Mouse (Mus musculus) bone marrow, adult 2 months (tissue): Measurements from ENCODE around the gene Nudt22. TPM values are rescaled to one million over a fixed set of nuclear protein-coding genes. Genes with fewer than 3 reads are reported as not detected.

Experiments
- H3K27ac ChIP-seq: fragments of 200-500 bp; 2 replicates; pipeline ENCODE4 v1.5.1; 2012; ENCODE audit warnings: low read depth, mild to moderate bottlenecking, control low read depth, inconsistent platforms, low read length; ENCODE audit not compliant: control insufficient read depth, poor library complexity, insufficient read depth
- H3K4me1 ChIP-seq: fragments of 200-500 bp; 2 replicates; pipeline ENCODE4 v1.6.1; 2011; ENCODE audit warnings: low read length; ENCODE audit not compliant: control insufficient read depth, insufficient read depth
- H3K4me3 ChIP-seq: fragments of 200-500 bp; replicated peaks from 2 replicates; pipeline ENCODE3; 2011; ENCODE audit warnings: mild to moderate bottlenecking, low read depth, low read length, control low read depth; ENCODE audit not compliant: control insufficient read depth
- CTCF ChIP-seq: fragments of 200-500 bp; IDR thresholded peaks from 2 replicates; pipeline ENCODE4 v1.5.1; 2011; ENCODE audit warnings: low read length, control low read depth; ENCODE audit not compliant: control insufficient read depth, insufficient read depth
- POLR2A ChIP-seq: fragments of 200-500 bp; IDR thresholded peaks from 2 replicates; pipeline ENCODE4 v1.6.1; 2011; ENCODE audit warnings: low read depth, mild to moderate bottlenecking, control low read depth, low read length, borderline replicate concordance; ENCODE audit not compliant: control insufficient read depth
- WGBS: fragments of 180-500 bp; shearing (Covaris S2); methylation state at CpG from one replicate; pipeline ENCODE4 v1.1.7; 2018; 5-methylcytosine and 5-hydroxymethylcytosine counted together
- polyA plus RNA-seq: library from polyadenylated mRNA; stranded (reverse); fragments of >200 nt; gene quantifications from 2 replicates; pipeline ENCODE4 v1.2.4, GENCODE M21; 2011; ENCODE audit warnings: low replicate concordance; ENCODE audit not compliant: missing spikeins, insufficient read depth, insufficient read length

Nudt22 gene
- 13.2 and 20.7 TPM in 2 replicates for polyA plus RNA-seq

DNA sequence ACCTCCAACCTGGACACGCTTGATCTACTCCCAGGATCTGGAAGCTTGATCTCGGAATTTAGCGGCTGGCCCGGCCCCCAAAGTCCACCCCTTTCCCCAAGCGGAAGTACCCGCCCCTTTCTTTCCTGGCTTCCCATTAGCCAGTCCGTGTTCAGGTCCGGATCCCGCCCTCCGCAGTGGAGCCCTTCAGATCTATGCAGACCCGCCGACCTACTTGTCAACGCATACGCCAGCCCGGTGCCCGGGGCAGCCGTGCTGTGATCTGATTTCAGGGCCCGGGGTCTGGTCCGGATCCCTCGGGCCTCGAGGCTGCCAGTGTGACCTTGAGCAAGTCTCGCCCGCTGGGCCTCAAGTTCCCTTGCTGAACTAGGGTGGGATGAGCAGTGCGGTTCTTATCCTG, at the start of gene Nudt22, which contains the start of gene Trpt1:
Nudt22 (minus strand) TSS at position 112 of the 400 bp plus-strand sequence.
Trpt1 (plus strand) TSS at position 126 of the 400 bp plus-strand sequence.
- H3K4me1 ChIP-seq: peaks cover 3% of the 10 kb centered on the region
- peak within 1 kb of the TSS; percentile 14 for H3K27ac ChIP-seq
- no peak for TF ChIP-seq CTCF
- TF ChIP-seq POLR2A: peak; percentile 47; the same call in 1 of the 2 replicates
- H3K4me3 ChIP-seq: peak within 1 kb of the TSS; percentile 67
- WGBS: 1% methylated on average over 24 of the region's 24 CpGs

DNA sequence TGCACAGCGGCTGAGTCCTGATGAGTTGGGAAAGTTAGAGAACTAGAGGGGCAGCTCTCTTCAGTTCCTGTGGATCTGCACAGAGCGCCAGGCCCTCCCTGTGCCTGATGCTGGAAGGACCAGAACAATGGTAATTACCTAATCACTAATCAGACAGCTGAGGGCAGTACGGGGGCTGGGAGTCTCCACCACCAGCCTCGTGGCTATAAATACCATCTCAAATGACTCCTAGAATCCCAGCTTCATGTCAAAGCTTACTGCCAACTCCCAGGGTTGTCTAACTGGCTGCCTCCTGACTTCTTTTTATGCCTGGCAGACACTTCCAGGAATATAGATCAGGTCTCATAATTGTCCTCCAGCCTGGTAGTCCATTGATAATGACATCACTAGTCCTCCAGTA, 48.8 kb upstream of the Nudt22 start:
- Histone ChIP-seq H3K27ac (no peak overlapping the region), H3K4me3 (no peak overlapping the region), H3K4me1 (peaks cover 3% of the 10 kb centered on the region)
- WGBS: 67% methylated on average over 4 of the region's 4 CpGs
- TF ChIP-seq CTCF (no peak), POLR2A (no peak)

DNA sequence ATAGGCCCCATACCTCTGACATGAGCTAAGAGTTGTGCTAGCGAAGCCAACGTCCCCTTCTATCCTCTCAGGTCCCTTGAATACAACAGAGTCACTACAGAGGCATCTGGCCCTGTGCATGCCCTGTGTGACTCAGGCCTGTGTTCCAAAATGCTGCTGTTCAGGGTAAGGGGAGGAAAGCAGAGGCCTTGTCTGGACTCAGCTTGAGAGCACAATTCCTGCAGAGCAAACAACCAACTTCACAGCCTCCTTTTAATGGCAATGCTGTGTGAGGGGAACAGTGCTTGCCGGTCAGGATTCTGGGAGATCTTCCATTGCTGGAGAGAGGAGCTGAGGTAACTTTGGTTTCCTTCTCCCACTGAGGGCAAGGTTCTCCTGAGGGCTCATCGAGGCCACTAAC, 48.4 kb upstream of the Nudt22 start:
- WGBS: 78% methylated on average over 4 of the region's 4 CpGs
- TF ChIP-seq CTCF (no peak), POLR2A (no peak)
- no peak overlapping the region for H3K4me3 ChIP-seq
- H3K4me1 ChIP-seq: peaks cover 3% of the 10 kb centered on the region
- no peak overlapping the region for H3K27ac ChIP-seq

DNA sequence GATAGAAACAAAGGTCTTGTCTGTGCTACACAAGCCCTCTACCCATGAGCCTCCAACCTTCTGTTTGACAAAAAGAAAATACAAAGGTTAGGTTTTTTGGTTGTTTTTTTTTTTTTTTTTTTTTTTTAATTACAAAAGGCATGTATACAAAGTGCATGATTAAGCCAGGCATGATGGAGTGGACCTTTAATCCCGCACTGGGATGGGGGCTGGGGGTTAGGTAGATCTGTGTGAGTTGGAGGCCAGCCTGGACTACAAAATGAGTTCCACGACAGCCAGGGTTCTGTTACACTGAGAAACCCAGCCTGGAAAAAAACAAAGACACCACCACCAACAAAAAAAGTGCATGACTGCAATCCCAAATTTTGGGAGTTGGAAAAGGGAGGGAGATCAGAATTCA, 45.3 kb upstream of the Nudt22 start:
- H3K4me3 ChIP-seq: no peak overlapping the region
- TF ChIP-seq CTCF (no peak), POLR2A (no peak)
- peaks cover 3% of the 10 kb centered on the region for H3K4me1 ChIP-seq
- no peak overlapping the region for H3K27ac ChIP-seq
- 86% methylated on average over 2 of the region's 2 CpGs for WGBS

DNA sequence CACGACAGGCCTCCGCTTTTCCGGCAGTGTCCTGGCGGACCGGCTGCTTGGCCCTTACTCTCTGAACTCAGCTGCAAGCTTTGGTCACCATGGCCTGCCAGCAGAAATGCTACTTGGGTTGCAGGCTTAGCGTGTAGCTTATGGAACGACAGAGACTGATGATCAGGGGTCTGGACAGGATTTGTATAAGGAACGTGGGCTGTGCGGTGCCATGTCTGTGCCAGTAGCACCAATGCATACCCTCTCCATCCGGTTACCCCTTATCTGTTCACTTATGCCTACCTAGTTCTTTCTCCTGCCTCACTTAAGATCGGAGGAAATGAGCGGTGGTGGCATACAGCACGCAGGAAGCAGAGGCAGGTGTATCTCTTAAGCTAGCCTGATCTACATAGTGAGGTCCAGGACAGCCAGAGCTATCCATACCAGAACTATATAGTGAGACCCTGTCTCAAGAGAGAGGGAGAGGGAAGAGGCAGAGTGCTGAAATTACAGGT, 44.8 kb upstream of the Nudt22 start:
- TF ChIP-seq CTCF (no peak), POLR2A (no peak)
- H3K4me1 ChIP-seq: peaks cover 3% of the 10 kb centered on the region
- peak overlapping the region; percentile 68 for H3K4me3 ChIP-seq
- peak overlapping the region; percentile 65 for H3K27ac ChIP-seq
- WGBS: 14% methylated on average over 13 of the region's 13 CpGs

DNA sequence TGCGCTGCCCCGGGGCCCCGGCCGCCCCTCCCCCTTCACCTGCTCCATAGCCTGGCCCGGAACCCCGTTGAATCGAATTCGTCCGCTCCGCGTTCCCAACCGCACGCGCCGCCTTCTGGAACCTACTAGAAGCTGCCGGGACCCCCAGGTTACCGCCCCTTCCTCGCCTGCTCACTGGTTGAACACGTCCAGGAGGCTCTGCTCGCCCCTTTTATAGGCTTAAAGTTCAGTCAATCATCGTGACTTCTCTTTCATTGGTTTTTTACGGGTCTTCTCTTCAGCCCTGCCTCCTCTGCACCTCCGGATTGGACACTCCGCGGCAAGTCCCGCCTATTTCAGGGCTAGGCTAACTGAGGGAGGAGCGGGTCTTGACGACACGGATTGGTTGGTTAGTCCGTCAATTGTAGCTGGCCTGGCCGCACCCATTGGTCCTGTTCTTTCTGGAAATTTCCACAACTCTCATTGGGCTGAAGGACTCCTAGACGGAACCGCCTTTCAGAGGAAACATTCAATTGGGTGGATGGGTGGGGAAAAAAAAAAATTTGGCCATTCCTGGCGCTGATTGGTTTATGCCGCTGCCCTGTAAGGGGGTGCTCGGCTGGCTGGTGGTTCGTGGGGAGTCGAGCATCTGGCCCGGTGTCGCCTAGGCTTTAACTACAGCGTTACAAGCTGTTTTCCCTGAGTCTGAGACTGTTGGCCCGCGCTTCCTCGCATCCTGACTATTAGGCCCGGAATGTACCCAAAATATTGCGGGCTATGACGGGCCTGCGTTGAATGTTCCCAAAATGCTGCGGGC, 44.1 kb upstream of the Nudt22 start, which contains the start of gene Stip1:
Stip1 (minus strand) TSS at position 127 of the 796 bp plus-strand sequence.
- H3K4me3 ChIP-seq: peak within 1 kb of the TSS; percentile 68
- peaks cover 3% of the 10 kb centered on the region for H3K4me1 ChIP-seq
- under 1% methylated on average over 49 of the region's 49 CpGs for WGBS
- peak within 1 kb of the TSS; percentile 65 for H3K27ac ChIP-seq
- peak; percentile 93 for TF ChIP-seq POLR2A
- peak; percentile 32; the same call in 1 of the 2 replicates for TF ChIP-seq CTCF

DNA sequence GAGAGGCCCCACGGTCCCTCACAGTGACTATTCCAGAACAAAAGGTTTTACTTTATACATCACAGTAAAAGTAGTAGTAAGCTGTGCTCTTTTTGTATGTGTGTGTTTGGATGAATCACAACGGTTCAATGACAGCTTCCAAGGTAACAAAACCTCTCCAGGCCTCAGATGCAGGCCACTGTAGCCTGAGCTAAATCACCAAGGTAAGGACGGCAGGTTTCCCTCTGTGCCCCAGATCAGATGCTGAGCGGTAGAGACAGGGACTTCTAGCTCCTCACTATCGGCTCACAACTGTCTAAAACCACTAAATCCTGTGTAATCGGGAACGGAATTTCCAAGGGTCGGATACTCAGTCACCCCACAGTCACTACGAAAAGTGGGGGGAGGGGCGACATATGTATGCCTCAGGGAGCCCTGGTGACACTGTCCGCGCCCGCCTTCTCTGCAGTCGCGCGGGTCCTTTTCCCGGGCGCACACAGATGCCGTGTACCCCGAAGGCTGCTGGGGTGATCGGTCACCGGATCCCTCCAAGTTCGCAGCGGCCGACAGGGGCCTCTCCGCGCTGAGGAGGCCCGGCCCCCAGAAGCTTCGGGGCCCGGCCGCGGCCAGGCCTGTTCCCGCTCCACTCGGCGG, 43.3 kb upstream of the Nudt22 start:
- WGBS: 2% methylated on average over 35 of the region's 35 CpGs

DNA sequence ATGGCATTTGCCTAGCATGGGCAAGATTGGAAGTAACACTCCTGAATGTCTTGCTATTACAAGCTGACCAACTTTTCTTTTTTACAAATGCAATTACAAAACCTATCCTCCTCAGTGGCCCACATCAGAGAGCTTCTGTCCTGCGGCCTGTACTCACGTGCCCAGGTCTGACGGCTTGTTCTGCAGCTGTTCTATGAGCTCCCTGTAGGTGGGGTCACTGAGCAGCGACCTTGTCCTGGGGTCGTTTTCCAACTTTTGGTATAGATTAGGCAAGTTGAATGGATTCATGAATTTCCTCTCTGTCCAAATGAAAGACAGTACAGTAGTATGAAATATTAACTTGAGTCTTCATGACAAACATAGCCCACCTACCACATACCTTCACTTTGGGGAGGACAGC, 38.1 kb upstream of the Nudt22 start:
- no peak for TF ChIP-seq CTCF
- TF ChIP-seq POLR2A: no peak
- WGBS: 83% methylated on average over 5 of the region's 5 CpGs
- H3K4me1 ChIP-seq: no peaks in the 10 kb centered on the region
- no peak overlapping the region for H3K27ac ChIP-seq
- H3K4me3 ChIP-seq: no peak overlapping the region

More for the DNA sequence above, 43.3 kb upstream of the Nudt22 start:
- Histone ChIP-seq H3K4me1 (peaks cover 3% of the 10 kb centered on the region), H3K4me3 (peak overlapping the region; percentile 60), H3K27ac (peak overlapping the region; percentile 34; the same call in 1 of the 2 replicates)
- TF ChIP-seq POLR2A: no peak
- TF ChIP-seq CTCF: no peak
